Mouse (Mus musculus): Measurements from ENCODE around the gene Sycp3. TPM values are rescaled to one million over a fixed set of nuclear protein-coding genes. Genes with fewer than 3 reads are reported as not detected.

The Sycp3 gene
- polyA plus RNA-seq (2015; fragmentation: Nextera tagmentation; extraction: Ambion mirVana) = 0.07 TPM in 1 of 2 replicates, not detected in the other

DNA sequence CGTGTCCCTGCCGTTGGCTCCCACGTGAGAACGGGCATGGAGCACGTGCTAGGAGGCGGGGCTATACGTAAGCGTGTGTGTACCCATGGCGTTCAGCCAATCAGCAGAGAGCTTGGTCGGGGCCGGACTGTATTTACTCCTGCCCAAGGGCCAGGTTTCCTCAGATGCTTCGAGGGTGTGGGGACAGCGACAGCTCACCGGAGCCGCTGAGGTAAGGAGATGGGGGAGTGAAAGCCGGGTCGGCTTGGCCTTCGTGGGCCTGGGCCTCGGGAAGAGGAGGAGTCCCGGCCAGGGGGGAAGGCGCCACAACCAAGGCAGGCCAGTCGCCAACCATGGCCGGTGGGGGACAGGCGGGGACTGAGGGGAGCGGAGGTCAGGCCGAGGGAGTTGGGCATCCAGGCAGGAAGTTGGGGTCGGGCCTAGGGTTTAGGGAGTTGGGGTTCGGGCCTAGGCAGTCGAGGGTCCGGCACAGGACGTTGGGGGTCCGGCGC lies at the start of gene Sycp3:
Gene Sycp3, plus strand, starts transcription at position 68 of the 491 bp plus-strand sequence.
- no peak for ATAC-seq (ENCODE audit: insufficient read depth)
- no peak within 1 kb of the TSS for H3K4me2 ChIP-seq

DNA sequence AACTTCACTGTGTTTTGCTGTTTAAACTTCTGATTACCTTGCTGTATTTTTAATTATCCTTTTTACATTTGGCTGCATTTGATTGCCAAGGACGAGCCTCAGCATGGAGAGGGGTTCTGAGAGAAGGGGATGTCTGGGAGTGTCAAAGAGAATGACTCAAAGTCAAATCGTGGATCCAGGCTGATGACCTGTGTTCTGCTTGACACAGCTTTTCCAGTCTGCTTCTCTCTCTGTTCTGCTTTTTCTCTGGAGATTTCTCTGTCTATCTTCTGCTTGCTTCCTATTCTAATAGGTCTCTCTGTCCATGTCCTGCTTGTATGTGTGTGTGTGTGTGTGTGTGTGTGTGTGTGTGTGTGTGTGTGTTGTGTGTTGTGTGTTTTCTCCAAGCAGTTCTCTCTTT lies 49.6 kb upstream of the Sycp3 start:
- Histone ChIP-seq H3K4me3 (replicated peaks) (no peak overlapping the region), H3K27ac (replicated peaks) (no peak overlapping the region), H3K36me3 (replicated peaks) (0 out of 2 replicates have a peak, but pooled peaks cover under 1% of the 10 kb centered on the region), H3K27me3 (no peaks in the 10 kb centered on the region), H3K9me3 (replicated peaks) (no peaks in the 10 kb centered on the region), H3K4me2 (no peak overlapping the region), H3K4me1 (replicated peaks) (no peaks in the 10 kb centered on the region), H3K9ac (no peak overlapping the region)
- ATAC-seq (ENCODE audit: insufficient read depth) = no peak
- WGBS (ENCODE audit: insufficient replicate concordance) = 39% methylated on average over 2 of the region's 2 CpGs

More for the DNA sequence above, at the start of gene Sycp3:
- Histone ChIP-seq H3K9ac (no peak within 1 kb of the TSS), H3K4me1 (replicated peaks) (no peaks in the 10 kb centered on the region), H3K4me3 (replicated peaks) (no peak within 1 kb of the TSS), H3K9me3 (replicated peaks) (no peaks in the 10 kb centered on the region), H3K27ac (replicated peaks) (no peak within 1 kb of the TSS), H3K27me3 (no peaks in the 10 kb centered on the region), H3K36me3 (replicated peaks) (no peaks in the 10 kb centered on the region)
- whole genome bisulfite sequencing (ENCODE audit: insufficient replicate concordance) = 75% methylated on average over 33 of the region's 33 CpGs

DNA sequence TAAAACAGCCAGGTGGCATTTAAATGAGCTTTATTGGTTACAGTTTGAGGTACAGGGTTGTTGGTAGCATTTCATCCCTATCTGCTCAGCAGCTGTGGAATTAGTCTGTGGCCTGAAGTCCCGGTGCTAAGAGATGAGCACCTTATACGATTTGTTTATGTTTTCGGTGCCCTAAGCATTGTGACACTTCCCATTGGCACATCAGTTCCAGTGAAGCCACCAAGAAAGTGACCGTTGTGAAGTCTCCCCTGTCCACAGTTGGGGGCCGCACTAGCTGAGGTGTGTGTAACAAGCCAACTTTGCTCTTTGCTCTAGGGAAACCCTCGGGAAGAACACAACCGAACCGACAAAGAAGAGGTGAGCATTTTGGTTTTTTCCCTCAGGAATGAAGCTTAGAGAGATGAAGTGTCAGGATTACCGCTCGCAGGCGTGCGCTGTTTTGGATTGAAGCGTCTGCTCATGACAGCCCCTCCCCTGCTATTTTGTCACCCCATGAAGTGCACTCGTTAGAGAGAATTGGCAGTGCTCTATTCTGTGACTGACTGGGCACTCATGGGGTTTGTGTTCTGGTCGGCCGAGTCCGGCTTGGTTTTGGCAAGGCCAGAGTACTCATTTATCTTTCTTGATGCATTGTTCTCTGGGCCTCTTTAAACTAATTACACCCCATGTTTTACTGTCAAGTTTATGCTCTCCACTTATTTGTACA lies 46.9 kb upstream of the Sycp3 start:
- no peaks in the 10 kb centered on the region for H3K4me1 ChIP-seq (replicated peaks)
- H3K27me3 ChIP-seq = no peaks in the 10 kb centered on the region
- H3K9me3 ChIP-seq (replicated peaks) = no peaks in the 10 kb centered on the region
- no peak overlapping the region for H3K4me3 ChIP-seq (replicated peaks)
- no peak overlapping the region for H3K27ac ChIP-seq (replicated peaks)
- no peak for ATAC-seq (ENCODE audit: insufficient read depth)
- H3K4me2 ChIP-seq = no peak overlapping the region
- 78% methylated on average over 17 of the region's 17 CpGs for WGBS (ENCODE audit: insufficient replicate concordance)
- H3K36me3 ChIP-seq (replicated peaks) = 0 out of 2 replicates have a peak, but pooled peaks cover 4% of the 10 kb centered on the region
- no peak overlapping the region for H3K9ac ChIP-seq

DNA sequence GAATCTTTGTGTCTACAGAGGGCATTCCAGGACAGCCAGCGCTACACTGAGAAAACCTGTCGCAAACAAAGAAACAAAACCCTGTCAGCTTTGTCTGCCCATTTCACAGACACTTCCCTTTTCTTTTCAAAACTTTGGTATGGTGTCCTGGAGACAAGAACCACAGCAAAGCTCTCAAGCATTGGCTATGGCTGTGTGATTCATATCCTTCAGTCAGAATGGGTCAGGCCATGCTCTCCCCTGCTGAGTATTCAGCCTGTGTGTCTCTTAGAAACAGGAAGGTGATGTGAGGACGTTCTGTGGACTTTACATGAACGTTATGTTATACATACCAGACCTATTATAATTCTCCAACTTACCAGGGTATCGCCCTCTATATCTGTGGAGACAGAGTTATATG lies 41.7 kb upstream of the Sycp3 start:
- no peaks in the 10 kb centered on the region for H3K27me3 ChIP-seq
- no peak overlapping the region for H3K9ac ChIP-seq
- no peak overlapping the region for H3K4me3 ChIP-seq (replicated peaks)
- no peak for ATAC-seq (ENCODE audit: insufficient read depth)
- 0 out of 2 replicates have a peak, but pooled peaks cover 12% of the 10 kb centered on the region for H3K36me3 ChIP-seq (replicated peaks)
- H3K27ac ChIP-seq (replicated peaks) = no peak overlapping the region
- H3K4me2 ChIP-seq = no peak overlapping the region
- WGBS (ENCODE audit: insufficient replicate concordance) = 64% methylated on average over 5 of the region's 5 CpGs
- H3K9me3 ChIP-seq (replicated peaks) = no peaks in the 10 kb centered on the region
- no peaks in the 10 kb centered on the region for H3K4me1 ChIP-seq (replicated peaks)

DNA sequence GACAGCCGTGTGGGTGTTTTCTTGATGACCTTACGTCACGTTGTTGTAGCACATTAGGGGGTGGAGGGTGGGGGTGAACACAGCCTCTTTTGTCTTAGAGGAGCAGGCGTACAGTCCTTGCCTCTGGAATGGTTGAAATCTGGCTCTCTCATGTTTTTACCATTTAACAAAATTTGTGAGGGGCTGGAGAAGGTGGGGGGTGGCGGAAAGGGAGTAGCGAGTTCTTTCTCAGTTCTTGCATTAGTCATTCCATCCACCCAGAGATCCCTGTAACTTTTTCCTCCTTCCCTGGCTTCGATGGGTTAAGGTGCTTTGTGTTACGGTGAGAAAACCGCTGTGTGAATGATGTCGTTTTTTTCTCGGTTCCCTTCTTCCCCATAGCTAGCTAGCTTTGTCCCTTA lies 39.2 kb upstream of the Sycp3 start:
- H3K27ac ChIP-seq (replicated peaks) = no peak overlapping the region
- 0 out of 2 replicates have a peak, but pooled peaks cover 8% of the 10 kb centered on the region for H3K36me3 ChIP-seq (replicated peaks)
- H3K27me3 ChIP-seq = no peaks in the 10 kb centered on the region
- WGBS (ENCODE audit: insufficient replicate concordance) = 63% methylated on average over 11 of the region's 11 CpGs
- ATAC-seq (ENCODE audit: insufficient read depth) = no peak
- H3K4me1 ChIP-seq (replicated peaks) = no peaks in the 10 kb centered on the region
- H3K4me2 ChIP-seq = no peak overlapping the region
- H3K4me3 ChIP-seq (replicated peaks) = no peak overlapping the region
- no peaks in the 10 kb centered on the region for H3K9me3 ChIP-seq (replicated peaks)
- no peak overlapping the region for H3K9ac ChIP-seq

DNA sequence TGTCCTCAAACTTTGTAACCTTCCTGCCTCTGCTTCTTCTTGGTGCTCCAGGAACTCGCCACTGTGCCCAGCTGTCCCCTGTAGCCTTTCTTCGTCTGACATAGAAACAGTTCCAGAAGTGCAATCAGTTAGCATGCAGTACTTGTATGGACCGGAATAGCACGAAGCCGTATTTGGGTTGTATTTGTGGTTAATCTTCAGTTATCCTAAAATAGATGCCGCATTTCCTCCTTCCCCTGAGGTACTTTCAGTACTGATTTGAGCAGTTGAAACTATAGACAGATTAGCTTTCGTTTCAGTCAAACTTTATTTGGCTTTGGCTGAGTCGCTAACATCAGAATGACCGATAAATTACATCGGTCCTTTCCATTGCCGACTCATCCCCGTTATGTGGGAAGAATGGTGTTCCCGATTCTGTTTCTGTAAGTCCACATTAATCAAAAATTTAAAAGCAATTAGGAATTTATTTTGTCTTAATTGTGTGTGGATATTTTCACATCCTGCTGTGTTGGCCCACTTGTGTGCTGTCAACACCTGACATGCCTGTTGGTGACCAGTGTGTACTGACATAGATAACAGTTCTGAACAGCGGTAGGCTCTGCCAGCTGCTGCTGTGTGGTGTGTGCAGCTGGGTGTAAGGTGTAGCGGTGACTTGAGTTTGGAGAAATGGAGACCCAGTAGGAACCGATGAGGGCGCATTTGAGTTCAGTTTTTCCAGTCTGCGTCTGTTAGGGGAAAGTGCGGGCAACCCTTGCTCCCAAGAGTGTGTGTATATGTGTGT lies 38.5 kb upstream of the Sycp3 start:
- H3K27me3 ChIP-seq = no peaks in the 10 kb centered on the region
- 0 out of 2 replicates have a peak, but pooled peaks cover 8% of the 10 kb centered on the region for H3K36me3 ChIP-seq (replicated peaks)
- H3K4me1 ChIP-seq (replicated peaks) = no peaks in the 10 kb centered on the region
- no peak overlapping the region for H3K4me3 ChIP-seq (replicated peaks)
- 70% methylated on average over 19 of the region's 19 CpGs for WGBS (ENCODE audit: insufficient replicate concordance)
- H3K4me2 ChIP-seq = no peak overlapping the region
- H3K27ac ChIP-seq (replicated peaks) = no peak overlapping the region
- no peaks in the 10 kb centered on the region for H3K9me3 ChIP-seq (replicated peaks)
- no peak for ATAC-seq (ENCODE audit: insufficient read depth)
- H3K9ac ChIP-seq = no peak overlapping the region

DNA sequence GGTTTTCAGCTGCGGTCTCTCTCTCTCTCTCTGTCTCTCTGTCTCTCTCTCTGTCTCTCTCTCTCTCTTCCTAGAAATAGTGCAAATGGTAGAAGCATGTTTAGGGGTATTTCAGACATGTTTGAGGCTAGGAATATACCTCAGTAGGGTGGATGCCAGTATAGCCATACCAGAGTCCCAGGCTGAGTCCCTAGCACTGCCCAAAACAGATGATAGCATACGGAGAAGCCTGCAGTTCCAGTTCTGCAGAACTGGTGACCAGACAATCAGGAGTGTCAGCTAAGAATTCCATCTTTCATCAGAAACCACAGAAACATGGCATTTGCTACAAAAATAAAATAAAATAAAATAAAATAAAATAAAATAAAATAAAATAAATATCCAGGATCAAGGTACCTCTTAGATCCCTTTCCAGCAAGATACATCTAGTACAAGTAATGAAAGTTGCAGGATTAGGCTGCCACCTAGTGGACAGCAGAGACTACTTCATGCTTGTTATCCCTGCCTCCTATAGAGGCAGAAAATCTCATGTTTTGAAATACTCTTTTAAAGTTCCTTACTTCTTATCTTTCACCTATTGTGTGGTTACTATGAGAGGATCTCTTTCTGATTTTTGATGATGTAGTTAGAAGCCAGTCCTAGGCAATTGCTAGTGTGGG lies 33.1 kb upstream of the Sycp3 start:
- Histone ChIP-seq H3K9ac (no peak overlapping the region), H3K36me3 (replicated peaks) (peaks cover 14% of the 10 kb centered on the region; the same call in 1 of the 2 replicates), H3K4me3 (replicated peaks) (no peak overlapping the region), H3K27me3 (no peaks in the 10 kb centered on the region), H3K27ac (replicated peaks) (no peak overlapping the region), H3K4me1 (replicated peaks) (no peaks in the 10 kb centered on the region), H3K4me2 (no peak overlapping the region), H3K9me3 (replicated peaks) (no peaks in the 10 kb centered on the region)
- no peak for ATAC-seq (ENCODE audit: insufficient read depth)
- WGBS (ENCODE audit: insufficient replicate concordance) = 78% methylated on average over 2 of the region's 2 CpGs

DNA sequence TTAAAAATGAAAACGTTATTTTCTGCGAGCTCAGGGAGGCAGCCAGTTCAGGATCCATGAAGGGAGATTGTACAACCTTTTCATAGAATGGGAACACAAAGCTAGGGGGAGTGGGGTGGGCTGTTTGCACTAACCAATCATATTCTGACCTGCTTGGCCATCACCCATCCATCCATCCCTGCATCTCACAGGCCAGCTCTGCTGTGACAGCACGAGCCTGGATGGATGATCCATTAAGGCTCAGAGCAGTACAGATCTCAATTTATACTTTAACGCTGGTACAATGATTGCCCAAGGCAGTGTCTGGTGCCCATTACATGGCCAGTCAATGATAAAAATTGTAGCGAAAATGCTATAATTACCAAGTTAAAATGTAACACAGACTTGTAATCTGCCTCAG lies 32.5 kb upstream of the Sycp3 start:
- 42% methylated on average over 5 of the region's 5 CpGs for WGBS (ENCODE audit: insufficient replicate concordance)
- Histone ChIP-seq H3K9ac (no peak overlapping the region), H3K4me3 (replicated peaks) (no peak overlapping the region), H3K36me3 (replicated peaks) (peaks cover 15% of the 10 kb centered on the region; the same call in 1 of the 2 replicates), H3K4me2 (no peak overlapping the region), H3K27ac (replicated peaks) (no peak overlapping the region), H3K27me3 (no peaks in the 10 kb centered on the region), H3K4me1 (replicated peaks) (no peaks in the 10 kb centered on the region), H3K9me3 (replicated peaks) (no peaks in the 10 kb centered on the region)
- no peak for ATAC-seq (ENCODE audit: insufficient read depth)

DNA sequence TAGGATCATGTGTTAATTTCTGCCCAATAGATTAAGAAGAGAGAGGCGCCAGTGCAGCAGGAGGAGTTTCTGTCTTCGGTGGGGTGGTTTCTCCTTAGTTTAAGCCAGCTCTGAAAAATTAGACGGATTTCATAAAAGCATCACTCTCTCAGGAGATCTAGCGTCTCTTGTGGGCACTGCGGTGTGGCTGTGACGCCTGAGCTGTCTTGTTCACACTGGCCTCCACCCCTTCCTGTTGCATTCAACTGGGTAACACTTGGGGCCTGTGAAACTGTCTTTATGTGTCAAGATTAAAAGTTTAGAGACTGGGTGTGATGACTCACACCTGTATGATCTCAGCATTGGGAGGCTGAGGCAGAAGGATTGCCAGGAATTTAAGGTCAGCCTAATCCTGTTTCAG lies 31.4 kb upstream of the Sycp3 start:
- Histone ChIP-seq H3K9ac (no peak overlapping the region), H3K36me3 (replicated peaks) (peaks cover 22% of the 10 kb centered on the region; the same call in 1 of the 2 replicates), H3K27me3 (no peaks in the 10 kb centered on the region), H3K4me1 (replicated peaks) (no peaks in the 10 kb centered on the region), H3K4me2 (no peak overlapping the region), H3K9me3 (replicated peaks) (no peaks in the 10 kb centered on the region), H3K4me3 (replicated peaks) (no peak overlapping the region), H3K27ac (replicated peaks) (no peak overlapping the region)
- 80% methylated on average over 6 of the region's 6 CpGs for WGBS (ENCODE audit: insufficient replicate concordance)
- no peak for ATAC-seq (ENCODE audit: insufficient read depth)

DNA sequence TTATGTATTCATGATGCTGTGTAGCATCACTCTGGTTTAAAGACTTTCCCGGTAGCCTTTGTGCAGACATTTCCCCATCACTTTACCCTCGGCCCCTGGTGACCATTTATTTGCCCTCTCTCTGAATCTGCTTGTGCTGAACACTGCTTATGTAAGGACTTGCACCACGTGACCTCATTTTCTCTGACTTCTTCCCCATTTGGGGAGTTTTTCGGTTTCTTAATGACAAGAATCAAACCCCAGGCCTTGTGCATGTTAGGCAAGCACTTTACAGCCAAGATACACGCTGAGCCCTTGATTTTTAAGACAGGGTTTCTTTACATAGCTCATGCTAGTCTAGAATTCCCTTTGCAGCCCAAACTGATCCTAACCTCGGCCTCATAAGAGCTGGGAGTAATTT lies 18.1 kb upstream of the Sycp3 start:
- peaks cover 32% of the 10 kb centered on the region for H3K36me3 ChIP-seq (replicated peaks)

DNA sequence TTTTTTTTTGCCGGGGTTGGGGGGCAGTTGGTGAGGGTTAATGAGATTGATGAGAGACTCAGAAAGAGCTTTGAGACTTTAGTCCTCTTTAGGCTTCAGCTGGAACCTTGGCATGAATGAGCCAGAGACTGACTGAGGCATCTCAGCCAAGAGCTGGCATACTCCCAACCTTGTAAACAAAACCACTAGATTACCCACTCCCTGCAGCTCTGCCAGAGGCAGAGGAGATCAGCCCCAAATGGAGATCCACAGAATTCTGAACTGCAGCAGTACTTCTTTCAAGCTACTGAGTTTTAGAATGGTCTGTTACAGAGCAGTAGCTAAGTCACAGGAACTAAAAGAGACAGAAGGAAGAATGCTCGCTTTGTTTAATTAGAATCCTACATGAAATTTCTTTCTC lies 8.1 kb upstream of the Sycp3 start:
- H3K9ac ChIP-seq = no peak overlapping the region
- no peaks in the 10 kb centered on the region for H3K36me3 ChIP-seq (replicated peaks)
- no peaks in the 10 kb centered on the region for H3K4me1 ChIP-seq (replicated peaks)
- no peaks in the 10 kb centered on the region for H3K9me3 ChIP-seq (replicated peaks)
- ATAC-seq (ENCODE audit: insufficient read depth) = no peak
- H3K27ac ChIP-seq (replicated peaks) = no peak overlapping the region
- no peak overlapping the region for H3K4me2 ChIP-seq
- H3K4me3 ChIP-seq (replicated peaks) = no peak overlapping the region
- 63% methylated on average over 2 of the region's 2 CpGs for WGBS (ENCODE audit: insufficient replicate concordance)
- H3K27me3 ChIP-seq = no peaks in the 10 kb centered on the region

More for the DNA sequence above, 18.1 kb upstream of the Sycp3 start:
- WGBS (ENCODE audit: insufficient replicate concordance) = 71% methylated on average over 6 of the region's 6 CpGs
- H3K4me2 ChIP-seq = no peak overlapping the region
- no peaks in the 10 kb centered on the region for H3K9me3 ChIP-seq (replicated peaks)
- H3K9ac ChIP-seq = no peak overlapping the region
- no peak for ATAC-seq (ENCODE audit: insufficient read depth)
- H3K4me3 ChIP-seq (replicated peaks) = no peak overlapping the region
- H3K4me1 ChIP-seq (replicated peaks) = no peaks in the 10 kb centered on the region
- H3K27ac ChIP-seq (replicated peaks) = no peak overlapping the region
- H3K27me3 ChIP-seq = no peaks in the 10 kb centered on the region

Data from liver, embryonic 15.5 days (tissue).